Mouse (Mus musculus) adrenal gland, adult (tissue): ENCODE data around the gene Msantd1.
A peak's percentile ranks its signal among the peaks of the same experiment; 100 is the strongest.

ENCODE experiments used
- DNase-seq, 2 experiments: peaks; one replicate each; pipeline ENCODE4 v3.0.0; 2022 to 2023; ENCODE audit warnings: low spot score in 1 of 2; ENCODE audit not compliant: inconsistent age in 2 of 2

Msantd1 gene

GRCm38 (mm10) chr5:34923920-34924319, 16.1 kb downstream of the Msantd1 start:
- DNase-seq: no peak

- no peak for DNase-seq
Measured at GRCm38 (mm10) chr5:34924519-34924918, 16.7 kb downstream of the Msantd1 start.

- DNase-seq: peak in 1 of 2 experiments; percentile 52
Measured at GRCm38 (mm10) chr5:34927648-34928047, 19.8 kb downstream of the Msantd1 start.

- DNase-seq: no peak
Measured at GRCm38 (mm10) chr5:34930151-34930975, 22.6 kb downstream of the Msantd1 start.

GRCm38 (mm10) chr5:34931091-34931490, 23.3 kb downstream of the Msantd1 start:
- no peak for DNase-seq

GRCm38 (mm10) chr5:34931516-34932457, 24.0 kb downstream of the Msantd1 start:
- DNase-seq: no peak

GRCm38 (mm10) chr5:34932458-34932806, 24.6 kb downstream of the Msantd1 start:
- no peak for DNase-seq

- DNase-seq: no peak
Measured at GRCm38 (mm10) chr5:34933461-34933860, 25.6 kb downstream of the Msantd1 start.

GRCm38 (mm10) chr5:34941710-34942470, 34.1 kb downstream of the Msantd1 start:
- DNase-seq: no peak

GRCm38 (mm10) chr5:34943428-34943827, 35.6 kb downstream of the Msantd1 start:
- DNase-seq: no peak

GRCm38 (mm10) chr5:34948861-34949760, 41.3 kb downstream of the Msantd1 start, which contains the start of gene Rgs12:
Gene Rgs12 (plus strand): TSS chr5:34949445.
- DNase-seq: peak; percentile 90 to 97

- no peak for DNase-seq
Measured at GRCm38 (mm10) chr5:34949769-34950211, 42.0 kb downstream of the Msantd1 start.

GRCm38 (mm10) chr5:34950486-34951160, 42.8 kb downstream of the Msantd1 start:
- peak in 1 of 2 experiments; percentile 64 for DNase-seq

- peak in 1 of 2 experiments; percentile 30 for DNase-seq
Measured at GRCm38 (mm10) chr5:34951161-34951834, 43.5 kb downstream of the Msantd1 start.

GRCm38 (mm10) chr5:34954508-34954907, 46.7 kb downstream of the Msantd1 start:
- DNase-seq: peak in 1 of 2 experiments; percentile 29

- DNase-seq: peak; percentile 91 to 96
Measured at GRCm38 (mm10) chr5:34955630-34956029, 47.8 kb downstream of the Msantd1 start.

GRCm38 (mm10) chr5:34956151-34956550, 48.3 kb downstream of the Msantd1 start:
- DNase-seq: peak; percentile 50 to 77

- peak in 1 of 2 experiments; percentile 69 for DNase-seq
Measured at GRCm38 (mm10) chr5:34957015-34957414, 49.2 kb downstream of the Msantd1 start.

GRCm38 (mm10) chr5:34960021-34960420, 52.2 kb downstream of the Msantd1 start:
- no peak for DNase-seq
